Mouse (Mus musculus): Measurements from ENCODE around the gene Thap2.

DNA sequence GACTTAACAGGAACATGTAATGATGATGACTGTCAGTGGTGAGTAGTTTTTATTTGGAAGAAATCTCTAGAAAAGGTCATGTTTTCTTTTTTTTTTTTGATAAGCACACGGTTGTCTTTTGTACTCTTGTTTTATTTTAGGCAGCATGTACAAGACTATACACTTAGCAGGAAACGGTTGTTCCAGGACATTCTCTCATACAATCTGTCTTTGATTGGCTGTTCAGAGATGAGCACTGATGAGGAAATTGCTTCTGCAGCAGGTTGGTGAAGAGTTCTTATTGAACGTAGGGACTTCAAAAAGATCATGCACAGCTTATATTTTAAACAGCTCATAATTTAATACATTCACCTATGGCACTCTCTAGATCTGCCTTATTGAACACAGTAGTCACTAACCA lies 29.8 kb upstream of the Thap2 start:
- TF ChIP-seq CTCF (IDR thresholded peaks at IDR 0.05; ENCODE audit: low read depth) (no peak), EP300 (IDR thresholded peaks at IDR 0.05; ENCODE audit: low read depth) (no peak)
